Mouse (Mus musculus) T-cell, adult 2 months (primary cell): Measurements from ENCODE around the gene Hspb9.

Experiments used
- DNase-seq: peaks from one replicate; pipeline ENCODE4 v3.0.0; 2022; ENCODE audit warnings: low spot score

Hspb9 gene

DNA sequence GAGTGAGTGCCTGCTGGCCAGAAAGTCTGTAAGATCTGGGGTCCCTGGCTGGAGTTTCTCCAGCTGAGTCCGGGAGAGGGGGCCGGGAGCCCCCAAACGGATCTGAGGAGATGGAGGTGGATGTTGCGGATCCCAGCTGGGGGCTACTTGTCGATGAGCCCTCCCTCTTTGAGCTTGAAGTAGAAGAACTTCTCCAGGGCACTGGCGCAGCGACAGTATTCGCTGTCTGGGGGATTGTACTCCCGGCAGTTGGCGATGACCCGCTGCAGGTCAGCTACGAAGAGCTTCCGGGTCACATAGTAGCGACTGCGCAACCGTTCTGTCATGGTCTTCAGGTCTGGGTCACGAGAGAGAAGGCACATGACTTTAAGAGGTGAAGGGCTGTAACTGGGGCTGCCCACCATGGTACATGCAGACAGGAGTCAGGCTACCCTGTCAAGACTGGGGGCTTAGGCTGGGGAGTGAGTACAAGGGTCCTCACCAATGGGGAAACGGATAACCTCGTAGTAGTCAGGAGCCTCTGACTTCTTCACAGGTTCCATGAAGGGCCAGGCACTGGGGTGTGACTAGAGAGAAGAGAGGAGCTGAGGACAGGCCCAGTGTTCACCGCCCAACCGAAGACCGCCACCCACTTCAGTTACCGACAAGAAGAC is 8.4 kb upstream of the Hspb9 start:
- no peak for DNase-seq

DNA sequence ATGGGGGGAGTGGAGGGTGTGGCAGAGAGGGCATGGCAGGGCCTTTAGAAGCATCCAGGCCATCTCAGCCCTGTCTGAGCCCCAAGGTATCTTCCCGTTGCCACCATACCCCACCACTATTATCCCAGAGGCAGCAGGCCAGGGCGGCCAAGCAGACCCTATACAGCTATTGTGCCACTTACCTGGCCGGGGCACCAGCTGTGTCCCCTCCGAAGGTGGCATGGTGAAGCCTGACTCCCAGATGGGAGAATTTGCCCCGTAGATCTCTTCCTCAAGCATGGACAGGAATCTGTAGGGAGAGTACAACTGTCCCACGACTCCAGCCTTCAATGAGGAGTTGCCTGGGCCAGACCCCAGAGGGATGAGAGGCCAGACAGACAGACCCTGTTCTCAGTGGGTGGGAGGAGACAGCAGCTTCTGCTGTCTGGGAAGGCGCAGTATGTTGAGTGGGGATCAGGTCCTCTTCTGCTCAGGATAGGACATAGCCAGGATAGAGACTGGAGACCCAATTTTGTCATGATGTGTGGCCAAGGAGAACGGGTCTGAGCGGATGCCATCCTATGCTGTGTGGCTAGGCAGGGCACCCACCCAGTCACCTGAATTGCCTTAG is 4.3 kb upstream of the Hspb9 start:
- DNase-seq: no peak

DNA sequence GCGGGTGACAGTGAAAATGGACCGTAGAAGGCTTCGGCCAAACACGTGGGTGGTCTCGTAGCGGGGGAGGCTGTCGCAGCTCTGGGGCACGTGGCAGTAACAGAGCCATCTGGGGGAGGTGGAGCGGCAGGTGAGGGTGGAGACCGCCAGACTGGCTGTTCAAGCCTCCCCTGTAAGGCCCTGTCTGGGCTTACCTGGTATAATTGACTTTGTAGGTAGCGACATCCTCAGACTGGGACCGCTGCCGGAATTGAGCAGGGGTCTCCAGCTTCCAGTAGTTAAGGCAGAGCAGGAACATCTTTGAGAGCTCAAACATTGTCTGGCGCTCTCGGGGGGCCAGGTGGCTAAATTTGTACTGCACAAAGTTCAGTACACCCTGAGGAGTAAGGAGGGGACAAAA is 3.1 kb upstream of the Hspb9 start:
- DNase-seq: no peak

DNA sequence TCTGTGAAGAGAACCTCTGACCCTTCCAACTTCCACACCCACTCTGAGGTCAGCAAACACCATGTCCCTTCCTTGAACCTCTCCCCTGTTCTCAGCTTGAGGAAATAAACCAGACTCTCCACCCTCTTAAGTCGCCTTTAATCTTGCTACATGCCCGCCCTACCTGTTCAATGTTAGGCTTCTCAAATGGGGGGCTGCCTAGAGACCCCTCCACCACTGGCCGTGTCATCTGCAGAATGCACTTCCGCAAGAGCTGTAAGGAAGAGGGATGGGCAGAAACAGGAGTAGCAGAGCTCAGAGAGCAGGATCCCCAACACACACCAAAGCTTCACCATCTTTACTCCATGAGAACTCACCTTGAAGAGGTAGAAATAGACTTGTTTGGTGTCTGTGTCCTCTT is 2.7 kb upstream of the Hspb9 start:
- no peak for DNase-seq

DNA sequence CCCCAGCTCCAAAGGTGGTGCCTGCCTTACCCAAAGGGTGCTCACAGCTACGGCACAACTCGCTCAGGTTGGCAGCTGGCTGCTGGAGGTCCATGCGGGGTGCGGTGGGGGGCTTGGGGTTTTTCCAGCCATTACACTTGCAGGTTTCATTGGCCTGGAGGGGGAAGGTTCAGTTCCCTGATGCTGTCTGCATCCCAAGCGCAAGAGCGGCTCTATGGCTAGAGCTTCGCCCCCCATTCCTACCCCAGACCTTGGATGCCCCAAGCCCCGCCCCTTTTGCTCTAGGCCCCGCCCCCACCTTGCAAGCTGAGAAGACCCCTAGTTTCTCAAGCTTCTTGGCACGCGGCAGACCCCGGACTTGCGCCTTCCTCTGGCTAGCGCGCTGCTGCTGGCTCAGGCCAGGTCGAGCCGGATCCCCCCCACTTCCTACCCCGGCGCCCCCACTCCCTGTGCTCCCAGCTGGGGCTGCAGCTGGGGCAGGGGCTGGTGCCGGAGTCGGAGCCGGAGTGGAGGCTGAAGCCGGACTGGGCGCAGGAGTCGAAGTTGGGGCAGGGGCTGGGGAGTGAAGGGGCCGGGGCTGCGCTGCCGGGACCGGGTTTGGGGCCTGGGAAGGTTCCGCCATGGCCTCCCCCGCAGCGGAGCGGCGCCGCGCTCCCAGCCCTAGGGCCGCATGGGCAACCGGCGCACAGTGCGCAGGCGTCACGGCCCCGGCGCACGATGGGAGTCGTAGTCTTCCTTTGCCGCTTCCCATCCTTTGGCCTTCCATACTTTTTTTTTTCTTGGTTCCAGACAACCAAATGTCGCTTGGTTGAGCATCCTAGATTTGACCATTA is 1.7 kb upstream of the Hspb9 start, which contains the start of gene Kat2a:
Gene Kat2a (minus strand): TSS at position 683 of the 833 bp plus-strand sequence.
- peak; percentile 40 for DNase-seq

DNA sequence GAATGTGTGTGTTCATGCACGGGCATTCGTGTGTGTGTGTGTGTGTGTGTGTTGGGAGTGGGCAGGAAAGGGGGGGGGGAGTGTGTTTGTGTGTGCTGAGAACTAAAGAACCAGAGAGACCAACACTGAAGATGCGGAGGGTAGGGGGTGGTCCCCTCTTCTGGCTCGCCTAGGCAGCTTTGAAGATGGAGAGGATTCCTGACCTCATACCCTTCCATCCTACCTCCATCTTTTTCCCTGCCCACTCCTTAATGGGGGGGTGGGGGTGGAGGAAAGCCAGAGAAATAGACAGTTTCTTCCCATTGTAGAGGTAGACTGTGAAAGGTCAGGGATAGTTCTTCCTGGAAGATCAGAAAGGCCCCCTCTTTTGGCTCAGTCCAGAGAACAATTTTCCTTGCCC is 476 bp upstream of the Hspb9 start:
- no peak for DNase-seq

DNA sequence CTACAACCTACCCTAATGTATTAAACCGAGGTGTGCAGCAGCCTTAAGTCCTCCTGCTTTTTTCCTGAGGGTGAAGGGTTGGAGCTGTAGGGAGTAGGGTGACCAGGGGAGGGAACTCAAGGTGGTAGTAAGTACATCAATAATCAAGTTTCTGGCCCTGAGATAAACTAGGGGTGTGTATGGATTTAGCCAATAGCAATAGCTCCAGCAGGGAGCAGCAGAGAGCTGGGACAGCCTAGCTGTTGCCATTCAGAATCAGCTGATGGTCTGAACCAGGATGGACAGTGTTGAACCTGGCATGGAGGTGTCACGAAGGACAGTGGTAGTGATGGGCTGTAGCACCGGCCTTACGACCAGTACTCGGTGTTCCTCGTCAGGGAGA is 875 bp downstream of the Hspb9 start:
- peak; percentile 53 for DNase-seq

DNA sequence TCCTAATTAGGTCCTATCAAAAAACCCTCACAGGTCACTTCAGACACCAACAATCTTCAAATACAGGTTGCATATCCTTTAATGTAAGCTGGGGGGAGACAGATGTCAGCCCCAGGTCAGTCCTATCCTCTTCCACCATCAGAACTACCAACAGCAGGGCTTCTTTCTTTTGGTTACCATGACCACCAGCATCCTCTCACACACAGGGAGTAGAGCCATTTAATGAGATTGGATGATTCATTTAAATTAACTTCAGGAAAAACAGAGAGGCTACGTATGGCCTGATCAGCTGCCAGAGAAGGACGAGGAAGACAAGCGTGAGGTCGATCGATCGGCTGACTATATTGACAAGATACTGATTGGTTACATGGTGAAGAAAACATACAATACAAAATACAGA is 1.3 kb downstream of the Hspb9 start:
- DNase-seq: no peak

DNA sequence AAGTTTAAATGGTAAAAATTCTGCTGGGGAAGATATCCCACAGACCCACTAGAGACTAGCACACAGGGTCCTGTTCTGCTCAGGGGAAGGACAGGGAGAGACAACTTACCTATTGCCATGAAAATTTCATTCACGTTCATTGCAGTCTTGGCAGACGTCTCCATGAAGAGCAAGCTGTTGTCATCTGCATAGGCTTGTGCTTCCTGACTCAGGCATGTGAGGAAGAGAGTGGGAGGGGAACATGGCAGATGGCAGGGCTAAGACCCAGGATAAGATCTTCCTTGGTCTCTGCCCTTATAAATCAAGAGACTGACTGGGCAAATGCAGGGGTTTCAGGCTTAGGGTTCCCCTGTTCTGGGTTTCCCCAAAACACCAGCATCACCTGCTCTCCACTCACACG is 3.0 kb downstream of the Hspb9 start:
- no peak for DNase-seq

DNA sequence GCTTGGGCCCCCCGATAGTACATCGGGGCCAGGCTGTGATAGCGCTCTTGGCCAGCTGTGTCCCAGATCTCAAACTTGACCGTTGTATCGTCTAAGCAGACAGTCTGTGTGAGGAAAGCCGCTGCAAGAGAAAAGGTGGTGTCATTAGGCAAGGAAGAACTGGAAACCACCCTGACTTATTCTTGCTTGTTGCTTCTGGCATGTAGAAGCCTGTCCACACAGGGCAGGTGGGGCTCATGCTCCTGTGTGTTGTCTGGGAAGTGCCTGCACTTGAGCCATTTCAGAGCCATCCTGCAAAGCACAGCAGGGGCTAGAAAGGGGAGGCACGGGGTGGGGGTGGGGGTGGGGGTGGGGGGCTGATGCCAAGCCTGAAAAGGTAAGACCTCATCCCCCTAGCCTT is 4.8 kb downstream of the Hspb9 start:
- no peak for DNase-seq

DNA sequence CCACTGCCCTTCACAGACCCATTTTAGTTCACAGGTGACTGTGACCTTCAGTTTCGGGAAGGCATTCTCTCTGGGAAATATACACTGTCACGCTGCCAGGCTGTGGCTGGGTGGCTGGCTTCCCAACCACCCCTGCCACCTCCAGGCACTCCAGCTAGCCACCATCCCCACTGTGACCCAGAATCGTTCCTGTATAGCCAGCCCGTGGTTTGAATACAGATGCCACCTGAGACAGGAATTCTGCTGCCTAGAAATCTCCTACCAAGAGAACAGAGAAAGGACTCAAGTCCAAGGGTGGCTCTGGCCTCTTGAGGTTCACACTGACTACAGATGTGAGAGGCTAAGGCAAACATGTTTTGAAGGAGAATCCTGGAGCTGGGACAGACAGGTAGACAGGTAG is 5.2 kb downstream of the Hspb9 start:
- DNase-seq: no peak

DNA sequence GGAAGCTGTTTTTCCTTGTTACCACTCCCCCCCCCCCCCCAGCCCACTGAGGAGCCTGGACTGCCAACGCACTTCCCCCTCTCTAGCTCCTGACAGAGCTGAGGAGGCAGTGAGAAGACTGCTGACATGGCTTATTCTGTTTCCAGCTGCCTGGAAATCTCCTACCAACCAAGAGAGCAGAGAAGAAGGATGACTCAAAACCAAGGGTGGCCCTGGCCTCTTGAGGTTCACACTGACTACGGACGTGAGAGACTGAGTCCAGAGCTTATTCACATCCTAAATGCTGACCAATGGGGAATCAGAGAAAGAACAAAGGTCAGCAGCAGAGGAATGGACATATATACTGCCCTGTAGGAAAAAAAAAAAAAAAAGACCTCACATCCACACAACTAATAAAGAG is 5.7 kb downstream of the Hspb9 start:
- DNase-seq: no peak

DNA sequence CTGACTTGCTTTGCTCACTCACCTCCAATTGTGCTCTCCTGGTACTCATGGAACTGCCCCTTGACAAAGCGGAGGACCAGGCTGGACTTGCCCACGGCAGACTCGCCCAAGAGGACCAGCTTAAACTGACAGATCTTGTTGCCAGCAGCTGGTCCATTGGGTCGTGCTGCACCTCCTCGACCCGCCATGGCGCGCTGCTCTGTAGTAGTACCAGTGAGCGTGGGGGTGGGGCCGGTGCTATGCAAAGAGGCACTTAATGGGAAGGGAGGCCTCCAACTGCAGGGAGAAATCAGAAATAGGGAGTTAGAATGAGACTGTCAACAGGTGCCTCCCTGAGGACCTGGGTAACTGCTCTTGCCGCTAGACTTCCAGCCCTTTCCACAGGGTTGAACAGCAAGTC is 6.2 kb downstream of the Hspb9 start:
- DNase-seq: no peak

DNA sequence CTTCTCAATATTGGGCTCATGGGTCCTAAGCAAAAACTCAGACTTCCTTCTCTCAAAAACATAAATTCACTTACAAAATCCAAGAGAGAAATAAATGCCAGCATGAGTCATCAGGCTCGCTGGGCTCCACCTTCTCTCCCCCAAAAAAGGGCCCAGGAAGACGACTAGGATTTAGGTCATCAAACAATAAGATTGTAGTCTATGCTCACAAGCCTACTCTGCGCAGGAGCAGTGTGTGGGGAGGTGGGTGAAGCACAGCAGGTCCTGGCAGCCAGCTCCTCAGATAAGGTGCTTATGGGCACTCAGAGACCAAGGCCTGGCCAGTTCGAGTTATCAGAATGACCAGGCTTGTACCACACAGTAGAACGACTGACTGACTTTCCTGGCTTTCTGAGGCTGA is 6.7 kb downstream of the Hspb9 start:
- DNase-seq: no peak

DNA sequence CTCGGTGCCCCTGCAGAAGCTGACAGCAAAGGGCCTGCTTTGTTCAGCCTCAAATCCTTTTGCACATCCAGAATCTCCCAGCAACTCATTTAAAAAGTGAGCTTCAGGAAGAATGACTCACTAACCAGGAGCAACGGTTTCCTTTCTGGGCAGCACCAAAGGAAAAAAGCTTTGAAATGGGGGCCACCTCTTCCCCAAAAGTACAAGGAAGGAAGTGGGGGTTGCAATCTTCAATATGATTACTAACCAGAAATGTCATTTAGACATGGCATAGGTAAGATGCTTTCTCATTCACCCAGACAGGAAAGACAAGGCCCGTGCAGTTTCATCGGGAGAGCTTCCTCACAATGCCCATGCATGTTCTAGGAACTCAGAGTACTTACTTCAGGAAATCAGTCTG is 7.6 kb downstream of the Hspb9 start:
- DNase-seq: no peak

DNA sequence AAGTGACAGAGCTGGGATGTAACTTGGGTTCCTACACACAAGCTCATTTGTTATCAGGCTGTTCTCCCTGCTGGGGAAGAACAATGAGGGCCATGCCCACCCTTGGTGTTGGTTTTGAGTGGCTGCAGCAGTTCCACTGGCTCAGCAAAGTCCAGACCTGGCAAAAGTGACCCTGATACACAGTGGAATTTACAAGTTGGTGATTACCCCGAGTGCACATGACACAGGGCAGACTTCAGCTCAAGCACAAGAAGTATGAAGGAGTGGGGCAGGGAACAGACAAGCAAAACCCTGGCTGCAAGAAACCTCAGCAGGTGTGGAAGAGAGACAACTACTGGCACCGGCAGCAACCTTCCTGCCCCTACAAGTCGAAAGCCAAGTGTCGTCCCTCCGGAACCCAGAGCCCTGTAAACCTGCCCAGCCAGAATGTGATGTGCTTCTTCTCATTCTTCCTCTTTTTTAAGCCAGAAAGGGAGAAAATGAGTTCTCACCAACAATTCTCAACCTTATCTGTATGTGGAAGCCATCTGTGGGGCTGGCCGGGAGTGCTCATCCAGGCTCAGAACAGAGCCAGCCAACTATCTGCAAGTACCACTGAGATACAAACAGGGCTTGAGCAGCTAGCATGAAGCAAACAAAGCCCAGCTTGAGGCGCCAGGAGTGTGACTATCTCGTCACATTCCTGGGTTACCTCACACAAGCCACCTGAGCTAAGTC is 8.3 kb downstream of the Hspb9 start:
- DNase-seq: no peak

DNA sequence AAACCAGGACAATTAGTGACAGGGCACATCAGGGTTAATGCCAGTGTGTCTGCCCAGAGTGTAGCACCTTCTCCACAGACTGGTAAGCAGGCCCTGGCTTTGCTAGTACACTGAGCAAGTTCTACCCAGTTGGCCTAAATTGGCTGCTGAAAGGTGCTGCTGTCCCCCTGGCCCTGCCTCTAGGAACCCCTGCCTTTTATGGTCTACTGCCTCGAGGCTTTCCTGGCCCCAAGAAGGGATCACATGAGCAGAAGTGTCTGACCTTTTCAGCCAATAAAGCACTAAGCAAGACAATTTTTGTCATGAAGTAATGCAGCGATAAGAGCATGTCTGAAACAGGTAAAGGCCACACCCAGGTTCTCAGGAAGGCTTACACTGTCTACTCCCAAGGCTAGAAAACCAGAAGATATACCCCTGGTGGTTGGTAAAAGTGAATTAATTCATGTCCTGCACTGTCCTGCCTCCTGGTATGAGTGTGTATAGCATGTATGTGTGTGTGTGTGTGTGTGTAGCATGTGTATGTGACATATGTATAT is 8.9 kb downstream of the Hspb9 start:
- DNase-seq: no peak

DNA sequence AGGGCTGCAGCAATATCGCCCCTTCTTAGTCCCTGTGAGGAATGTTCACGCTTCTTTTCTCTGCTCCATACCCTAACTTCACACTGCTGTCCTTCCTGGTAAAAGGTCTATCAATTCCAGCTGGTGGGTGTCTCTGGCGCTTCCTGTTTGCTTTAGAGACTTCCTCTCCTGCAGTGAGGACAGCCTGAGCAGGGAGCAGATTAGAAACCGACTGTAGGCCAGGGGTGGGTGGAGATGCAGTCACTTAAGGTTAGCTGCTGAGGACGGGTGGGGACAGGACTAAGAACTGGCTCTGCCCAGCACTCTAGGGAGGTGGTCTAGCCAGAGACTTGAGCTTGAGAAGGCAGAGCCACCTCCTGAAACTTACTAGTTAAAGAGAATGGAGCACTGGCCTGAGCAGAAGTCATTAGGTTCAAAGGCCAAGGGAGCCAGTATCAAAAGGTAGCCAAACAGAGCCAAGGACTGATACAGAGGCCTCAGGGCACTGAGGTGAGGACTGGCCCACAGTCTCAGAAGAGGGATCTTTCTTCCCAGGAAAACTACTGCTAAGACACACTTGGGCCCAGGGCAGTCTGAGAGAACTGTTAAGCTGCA is 11.4 kb downstream of the Hspb9 start:
- DNase-seq: no peak

DNA sequence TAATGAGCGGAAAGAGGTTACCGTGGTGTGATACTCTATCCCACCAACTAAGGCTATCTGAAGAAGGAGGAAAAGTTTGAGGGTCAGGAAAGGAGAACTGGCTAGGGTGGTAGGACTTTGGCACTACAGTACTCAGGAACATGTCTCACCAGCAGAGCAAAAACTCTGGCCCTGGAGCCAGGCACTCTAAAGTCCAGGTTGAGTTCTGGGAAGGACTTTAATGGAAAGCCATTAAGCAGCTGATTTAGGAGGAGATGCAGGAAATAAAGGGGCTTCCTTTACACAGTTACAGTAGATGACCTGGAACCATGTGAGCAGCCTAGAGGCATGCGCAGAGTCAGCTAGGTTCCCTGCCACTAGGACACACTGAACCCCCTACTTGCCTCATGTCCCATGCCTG is 13.6 kb downstream of the Hspb9 start:
- DNase-seq: no peak

DNA sequence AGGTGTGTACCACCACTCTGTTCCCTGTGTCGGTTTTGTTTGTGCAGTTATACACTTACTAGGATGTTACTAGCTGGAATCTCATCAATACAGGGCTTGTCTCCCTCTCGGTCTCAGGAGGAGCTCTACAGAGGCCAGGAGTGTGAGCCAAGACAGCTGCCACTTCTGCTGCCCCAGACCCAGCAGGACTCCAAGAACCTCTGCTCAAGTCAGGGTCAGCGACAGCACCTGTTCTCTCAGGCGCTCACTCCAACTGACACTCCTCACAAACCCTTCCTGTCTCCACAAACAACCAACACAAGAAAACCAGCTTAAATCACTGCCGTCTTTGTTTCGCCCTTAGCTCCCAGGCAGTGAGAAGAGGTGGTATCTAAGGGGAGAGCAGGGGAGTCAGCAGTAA is 15.0 kb downstream of the Hspb9 start:
- DNase-seq: no peak

DNA sequence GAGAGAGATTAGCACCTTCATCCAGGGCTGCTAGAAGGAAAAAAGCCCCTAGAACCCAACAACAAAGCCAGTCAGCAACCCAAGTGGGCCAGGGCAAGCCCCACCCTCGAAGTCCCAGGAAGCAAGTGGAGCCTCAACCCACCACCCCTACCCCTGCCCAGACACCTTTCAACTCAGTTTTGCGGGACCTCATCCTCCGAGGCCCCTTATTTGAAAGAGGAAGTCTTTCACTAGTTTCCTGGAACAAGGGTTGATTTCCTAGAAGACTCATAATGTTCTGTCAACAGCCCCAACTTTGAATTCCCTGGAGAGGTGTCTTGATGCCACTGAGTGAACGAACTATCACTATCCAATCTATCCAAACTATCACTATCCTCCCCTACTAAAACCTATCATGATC is 16.3 kb downstream of the Hspb9 start:
- DNase-seq: no peak
